Mouse (Mus musculus) urinary bladder, postnatal 4 days (tissue): ENCODE data around the gene Slmap.
"Not testable (repeated sequence)": the region's sequence is repeated elsewhere in the genome, so short reads cannot be mapped to it uniquely, and the experiment has no call there.

Experiments used
- DNase-seq, 2 experiments: peaks; one replicate each; pipeline ENCODE4 v3.0.0; 2021 to 2022; ENCODE audit warnings: low spot score in 2 of 2

Slmap gene

DNA sequence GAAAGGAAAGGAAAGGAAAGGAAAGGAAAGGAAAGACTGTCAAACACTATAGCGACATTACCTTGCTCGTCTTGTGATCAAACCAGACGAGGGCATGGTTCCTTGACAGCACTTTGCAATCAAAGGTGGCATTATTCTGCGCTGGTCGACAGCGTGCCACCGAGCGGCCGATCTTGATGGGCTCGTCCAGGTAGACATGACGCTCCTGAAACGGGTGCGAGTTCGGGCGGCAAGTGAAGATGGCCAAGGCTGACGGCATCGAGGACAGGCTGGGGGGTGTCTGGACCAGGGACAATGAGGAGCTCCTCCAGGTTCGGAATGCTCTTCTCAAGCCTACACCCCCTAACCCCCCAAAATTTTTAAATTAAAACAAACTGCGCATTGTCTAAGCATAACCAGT, 1.5 kb downstream of the Slmap start:
- DNase-seq, result no peak

DNA sequence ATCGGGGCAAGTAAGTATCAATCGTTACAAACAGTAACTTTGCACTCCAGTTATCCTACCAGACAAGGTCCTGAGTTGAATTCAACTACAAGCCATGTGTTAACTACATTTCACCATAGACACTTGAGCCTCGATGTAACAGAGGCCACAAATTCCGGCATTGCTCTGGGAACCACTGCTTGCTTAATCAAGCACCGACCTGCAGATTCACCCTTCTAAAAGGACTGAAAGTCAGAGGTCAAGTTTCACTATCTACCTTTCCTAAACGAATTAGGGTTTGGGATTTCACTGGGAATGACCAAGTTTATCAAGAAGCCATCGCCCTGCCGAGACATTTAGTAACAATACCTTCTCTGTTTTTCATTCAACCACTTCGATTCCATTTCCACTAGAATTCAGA, 2.0 kb downstream of the Slmap start:
- DNase-seq, result no peak

DNA sequence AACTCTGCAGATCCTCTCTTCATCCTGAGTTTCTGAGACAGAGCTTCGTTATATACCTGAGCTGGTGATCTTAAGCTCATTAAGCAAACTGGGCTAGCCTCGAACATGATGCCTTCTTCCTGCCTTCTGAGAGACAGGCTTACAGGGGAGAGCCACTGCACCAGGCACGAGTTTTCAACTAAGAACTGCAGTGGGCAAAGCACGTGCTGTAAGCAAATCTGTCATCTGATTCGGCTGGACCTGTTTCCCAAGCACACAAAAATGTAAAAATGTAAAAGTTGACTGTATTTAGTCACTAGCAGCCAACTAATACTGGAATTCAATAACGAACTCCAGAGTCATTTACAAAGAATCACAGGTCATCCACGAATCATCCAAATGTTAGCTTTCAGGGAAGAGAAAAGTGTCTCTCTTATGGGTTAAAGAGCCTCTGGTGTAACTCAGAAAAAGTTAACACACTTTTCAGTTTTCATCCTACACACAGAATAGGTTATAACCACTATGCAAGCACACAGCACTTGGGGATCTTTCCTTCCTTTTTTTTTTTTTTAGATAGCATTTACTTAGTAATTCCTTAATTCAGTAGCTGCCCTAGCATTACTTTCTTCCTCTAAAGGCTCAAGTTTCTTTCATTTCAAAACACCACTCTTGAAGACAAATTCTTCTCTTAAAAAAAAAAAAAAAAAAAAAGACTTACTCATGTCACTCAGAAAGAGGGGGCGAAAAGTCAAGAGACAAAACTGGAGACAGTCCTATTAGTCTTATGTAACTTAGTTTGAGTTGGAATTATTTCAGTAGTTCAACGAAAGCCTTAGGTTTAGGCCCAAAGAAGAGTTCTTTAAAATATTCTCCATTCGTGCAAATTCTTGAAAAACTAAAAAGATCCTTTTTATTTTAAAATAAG, 3.1 kb downstream of the Slmap start:
- DNase-seq, result no peak

DNA sequence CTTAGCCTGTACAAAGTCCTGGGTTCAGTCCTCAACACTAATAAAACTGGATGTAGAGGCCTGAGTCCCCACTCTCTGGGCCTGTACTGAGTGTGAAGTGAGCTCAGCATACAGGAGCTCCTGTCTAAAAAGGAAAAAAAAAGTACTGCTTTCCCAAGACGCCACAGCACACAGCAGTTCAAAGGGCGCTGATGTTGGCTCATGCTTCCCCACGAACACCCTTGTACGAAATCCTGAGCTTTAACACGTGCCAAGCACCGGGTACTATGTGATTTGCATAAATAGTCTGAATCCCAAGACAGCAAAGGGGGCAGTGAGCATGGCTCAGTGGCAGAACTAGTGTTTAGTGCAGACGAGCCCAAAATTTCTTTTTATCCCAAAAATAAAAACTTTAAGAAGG, 4.4 kb downstream of the Slmap start:
- no peak for DNase-seq

DNA sequence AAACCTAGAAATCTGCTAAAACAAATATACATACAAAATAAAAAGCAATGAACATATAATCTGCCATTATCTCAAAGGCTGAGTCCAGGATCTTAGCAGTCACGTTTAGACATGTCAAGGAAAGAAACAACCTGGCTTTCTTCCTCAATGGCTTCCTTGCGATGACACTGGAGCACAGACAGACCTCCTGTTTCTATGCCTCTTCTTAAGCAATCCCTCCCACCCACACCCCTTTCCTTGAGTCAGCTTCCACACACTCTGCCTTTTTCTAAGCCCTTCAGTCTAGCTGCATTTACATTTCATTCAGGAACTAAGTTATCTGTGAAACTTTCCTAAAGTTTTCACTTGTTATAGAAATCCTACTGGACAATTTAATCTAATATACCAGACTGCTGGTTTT, 6.4 kb downstream of the Slmap start:
- DNase-seq, result no peak

DNA sequence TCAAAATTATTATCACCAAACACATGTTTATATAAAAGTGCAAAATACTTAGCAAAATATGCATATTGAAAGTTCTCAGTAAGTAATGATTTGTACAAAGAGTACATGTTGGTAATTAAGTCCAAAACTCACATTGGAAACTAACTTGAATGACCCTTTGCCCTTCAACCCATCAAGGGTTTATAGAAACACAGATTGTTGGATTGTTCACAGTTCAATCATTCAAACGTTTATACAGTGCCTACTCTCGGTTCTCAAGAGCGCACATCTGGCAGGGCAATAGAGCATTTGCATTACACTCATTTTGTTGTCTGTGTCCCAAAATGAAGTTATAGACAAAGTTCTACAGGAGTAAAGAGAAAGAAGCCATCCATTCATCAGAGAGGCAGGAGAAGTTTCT, 8.8 kb downstream of the Slmap start:
- no peak for DNase-seq

DNA sequence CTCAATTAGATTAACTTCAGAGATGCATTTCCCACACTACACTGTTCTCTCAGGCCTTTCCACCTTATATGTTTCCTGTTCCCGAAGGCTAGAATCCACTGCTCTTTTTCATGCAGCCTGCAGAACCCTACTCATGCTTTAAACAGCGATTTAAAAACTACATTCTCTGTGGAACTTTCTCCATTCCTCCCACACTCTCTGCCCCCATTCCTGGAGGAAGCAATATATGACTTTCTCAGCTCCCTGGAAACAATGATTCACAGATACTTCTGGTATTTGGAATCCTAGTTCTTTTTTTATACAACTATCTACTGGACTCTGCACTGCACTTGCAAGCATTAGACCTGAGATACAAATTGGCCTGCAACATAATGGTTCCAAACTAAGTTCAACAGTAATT, 11.6 kb downstream of the Slmap start:
- DNase-seq, result no peak

DNA sequence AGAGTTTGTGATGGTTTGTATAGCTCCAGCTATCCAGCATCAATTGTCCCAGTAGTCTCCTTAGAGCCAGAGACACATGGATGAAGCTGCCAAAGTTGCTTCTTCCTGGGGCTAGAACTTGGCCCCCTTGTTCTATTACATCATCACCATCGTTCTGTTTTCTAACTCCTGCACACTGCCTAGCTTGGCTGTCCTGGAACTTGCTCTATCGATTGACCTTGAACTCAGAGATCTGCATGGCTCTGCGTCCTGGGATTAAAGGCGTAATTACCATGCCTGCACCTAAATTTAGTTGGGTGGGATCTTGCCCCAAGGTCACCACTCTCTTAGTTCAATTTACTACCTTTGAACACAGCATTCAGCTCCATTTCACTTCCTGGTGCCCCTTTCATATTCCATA, 14.9 kb downstream of the Slmap start:
- DNase-seq, result no peak

DNA sequence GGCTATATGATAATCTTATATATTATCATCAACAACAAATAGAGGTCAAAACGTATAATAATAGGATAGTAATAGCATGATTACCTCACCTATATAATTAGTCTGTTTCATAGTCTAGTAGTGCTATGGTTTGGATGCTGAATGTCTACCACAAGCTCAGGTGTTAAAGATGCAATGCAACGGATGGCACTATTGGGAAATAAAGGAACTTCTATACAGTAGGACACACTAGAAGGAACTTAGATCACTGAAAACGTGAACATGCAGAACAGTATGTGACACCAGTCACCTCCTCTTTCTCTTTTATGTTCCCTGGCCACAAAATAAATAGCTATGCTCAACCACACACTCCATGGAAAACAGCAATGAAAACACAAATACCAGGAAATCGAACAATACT, 16.9 kb downstream of the Slmap start:
- DNase-seq, result no peak

DNA sequence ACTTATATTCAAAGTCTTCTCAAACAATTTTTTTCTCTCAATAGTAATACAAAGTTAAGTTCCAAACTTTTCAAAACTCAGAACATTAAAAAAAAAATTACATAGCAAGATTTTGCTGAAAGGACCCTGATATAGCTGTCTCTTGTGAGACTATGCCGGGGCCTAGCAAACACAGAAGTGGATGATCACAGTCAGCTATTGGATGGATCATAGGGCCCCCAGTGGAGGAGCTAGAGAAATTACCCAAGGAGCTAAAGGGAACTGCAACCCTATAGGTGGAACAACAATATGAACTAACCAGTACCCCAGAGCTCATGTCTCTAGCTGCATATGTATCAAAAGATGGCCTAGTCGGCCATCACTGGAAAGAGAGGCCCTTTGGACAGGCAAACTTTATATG, 18.5 kb downstream of the Slmap start:
- not testable (repeated sequence) for DNase-seq

DNA sequence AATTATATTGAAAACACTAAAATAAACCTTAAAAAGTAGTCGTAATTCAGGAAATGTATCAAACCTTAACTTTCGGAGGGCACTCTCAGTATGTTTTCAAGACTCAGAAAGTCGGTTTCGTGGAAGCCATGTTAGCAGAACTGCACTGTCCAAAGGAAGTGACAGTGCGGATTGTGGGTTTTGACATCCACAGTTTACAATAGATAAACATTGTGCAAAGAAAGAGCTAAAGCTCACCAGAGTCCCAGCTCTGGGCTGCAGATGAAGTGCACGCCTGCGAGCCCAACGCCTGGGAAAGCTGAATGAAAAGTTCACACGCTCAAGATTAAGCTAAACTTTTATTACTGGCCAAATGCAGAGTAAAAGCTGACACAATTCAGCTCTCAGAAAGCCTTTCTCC, 18.9 kb downstream of the Slmap start:
- no peak for DNase-seq

DNA sequence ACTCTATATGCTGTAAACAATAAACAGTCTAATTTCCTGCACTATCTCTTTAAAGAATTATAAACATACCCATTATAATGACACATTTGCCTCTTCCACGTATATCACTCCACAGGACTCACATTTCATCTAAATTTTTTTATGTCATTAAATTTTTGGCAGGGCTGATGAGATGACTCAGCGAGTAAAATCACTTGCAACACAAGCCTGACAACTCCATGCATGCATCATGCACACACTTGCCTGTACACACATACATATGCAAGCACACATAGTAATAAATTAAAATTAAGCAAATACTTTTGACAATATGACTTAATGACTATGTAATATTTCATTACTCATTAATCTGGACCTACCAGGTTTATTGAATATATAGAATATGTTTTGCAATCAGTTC, 24.2 kb downstream of the Slmap start:
- no peak for DNase-seq

DNA sequence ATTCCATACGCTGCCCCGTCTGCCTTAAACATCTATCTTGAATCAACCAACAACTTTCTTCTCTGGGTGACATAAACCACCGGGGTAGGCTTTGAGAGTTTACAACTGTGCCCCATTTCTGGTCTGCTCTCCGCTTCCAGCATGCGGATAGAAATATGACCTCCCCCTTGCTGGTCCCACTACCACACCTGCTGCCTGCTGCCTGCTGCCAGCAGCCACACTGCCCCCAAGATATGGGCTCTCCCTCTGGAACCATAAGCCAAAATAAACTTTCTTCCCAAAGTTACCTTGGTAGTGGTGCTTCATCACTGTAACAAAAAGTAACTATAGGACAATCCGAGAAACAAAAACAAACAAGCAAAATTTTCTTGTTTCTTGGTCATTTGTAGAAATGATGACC, 26.6 kb downstream of the Slmap start:
- no peak for DNase-seq

DNA sequence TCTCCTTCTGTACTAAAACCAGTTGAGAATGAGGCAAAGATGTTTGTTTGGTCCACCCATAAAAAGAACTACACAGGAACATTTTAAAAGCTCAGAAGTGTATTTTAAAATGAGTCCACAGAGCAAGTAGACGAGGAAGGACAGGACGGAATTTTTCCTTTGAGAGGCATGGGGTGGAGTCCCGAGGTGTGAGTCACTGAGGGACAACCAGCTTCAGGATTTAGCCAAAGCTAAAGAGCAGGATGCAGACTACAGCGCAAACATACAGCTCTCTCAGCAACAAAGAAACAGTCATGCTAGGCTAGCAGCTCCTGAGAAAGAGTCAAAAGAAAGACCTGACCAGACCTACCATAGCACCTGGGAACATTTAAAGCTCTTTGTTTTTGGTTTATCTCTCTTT, 27.4 kb downstream of the Slmap start:
- DNase-seq, result no peak

DNA sequence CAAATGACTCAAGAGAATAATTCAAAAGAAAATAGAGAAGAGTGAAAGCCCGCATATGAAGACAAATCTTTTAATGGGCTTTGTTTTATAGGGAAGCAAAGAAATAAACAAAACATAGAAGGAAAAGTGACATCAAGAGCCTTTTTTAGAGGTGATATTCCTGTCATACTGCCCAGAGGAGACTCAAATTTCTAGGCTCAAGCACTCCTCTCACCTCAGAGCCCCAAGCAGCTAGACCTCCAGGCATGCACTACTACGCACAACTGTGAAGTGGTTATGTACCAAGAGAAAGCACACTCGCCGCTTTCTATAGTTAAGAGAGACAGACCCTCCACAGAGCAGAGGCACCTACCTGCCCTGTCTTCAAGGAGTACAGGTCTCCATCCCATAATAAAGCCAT, 30.2 kb downstream of the Slmap start:
- no peak for DNase-seq

DNA sequence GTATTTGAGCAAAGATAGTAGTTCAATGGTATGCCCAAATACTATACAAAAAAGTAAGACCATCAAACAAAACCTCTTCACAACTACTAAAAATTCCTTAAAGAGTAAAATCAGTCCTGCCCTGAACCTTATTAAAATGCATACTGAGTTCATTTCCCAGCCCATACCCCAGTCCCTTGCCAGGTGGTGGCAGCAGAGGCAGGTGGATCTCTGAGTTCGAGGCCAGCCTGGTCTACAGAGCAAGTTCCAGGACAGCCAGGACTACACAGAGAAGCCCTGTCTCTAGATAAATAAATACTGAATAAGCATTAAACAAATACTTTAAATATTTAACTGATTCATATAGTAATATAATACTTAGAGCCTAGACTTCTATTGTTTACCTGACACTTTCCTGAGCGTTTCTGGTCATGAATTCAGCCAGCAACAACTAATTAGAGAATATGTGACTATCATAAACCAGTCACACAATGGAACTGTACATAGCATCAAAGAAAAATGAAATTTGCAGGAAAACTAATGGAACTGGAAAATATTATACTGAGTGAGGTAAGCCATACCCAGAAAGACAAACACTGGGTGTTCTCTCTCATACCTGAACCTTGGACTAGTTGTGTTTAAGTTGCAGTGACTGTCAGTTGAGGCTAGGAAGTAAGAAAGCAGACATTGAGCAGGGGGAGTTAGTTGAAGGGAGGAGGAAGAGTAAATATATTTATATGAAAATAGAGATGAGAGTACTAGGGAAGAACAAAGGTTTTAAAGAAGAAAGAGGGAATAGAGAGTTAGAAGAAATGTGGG, 34.4 kb downstream of the Slmap start:
- no peak for DNase-seq

DNA sequence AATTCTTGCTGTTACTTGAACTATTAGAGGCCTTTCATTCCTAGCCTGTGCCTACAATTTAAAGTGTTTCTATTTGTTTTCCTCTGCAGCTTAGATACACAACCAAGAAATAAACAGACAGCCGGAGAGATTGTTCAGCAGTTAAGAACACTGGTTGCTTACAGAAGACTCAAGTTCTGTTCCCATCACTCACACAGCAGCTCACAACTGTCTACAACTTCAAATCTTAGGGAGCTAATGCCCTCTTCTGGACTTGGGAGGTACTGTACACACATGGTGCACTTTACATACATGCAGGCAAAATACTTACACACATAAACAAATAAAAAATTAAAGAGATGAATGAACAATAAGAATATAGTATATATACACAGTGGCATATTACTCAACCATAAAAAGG, 39.7 kb downstream of the Slmap start:
- no peak for DNase-seq

DNA sequence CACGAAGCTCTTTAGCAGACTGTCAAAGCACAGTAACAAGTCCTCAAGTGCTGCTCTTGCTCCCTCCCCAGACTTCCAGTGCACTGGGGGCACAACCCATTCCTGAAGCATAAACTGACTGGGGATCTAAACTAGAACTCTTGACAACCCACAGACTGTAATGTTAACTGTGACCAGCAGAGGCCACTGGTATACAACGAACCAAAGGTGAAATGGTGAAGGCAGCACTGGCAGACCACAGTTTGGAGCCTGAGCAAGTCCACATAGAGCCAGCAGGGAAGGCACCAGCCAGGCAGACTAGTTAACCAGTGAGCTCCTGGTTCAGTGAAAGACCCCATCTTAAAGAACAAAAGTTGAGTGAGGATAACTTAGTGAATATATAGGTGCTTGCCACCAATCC, 43.6 kb downstream of the Slmap start:
- DNase-seq, result peak; percentile 43 to 68

DNA sequence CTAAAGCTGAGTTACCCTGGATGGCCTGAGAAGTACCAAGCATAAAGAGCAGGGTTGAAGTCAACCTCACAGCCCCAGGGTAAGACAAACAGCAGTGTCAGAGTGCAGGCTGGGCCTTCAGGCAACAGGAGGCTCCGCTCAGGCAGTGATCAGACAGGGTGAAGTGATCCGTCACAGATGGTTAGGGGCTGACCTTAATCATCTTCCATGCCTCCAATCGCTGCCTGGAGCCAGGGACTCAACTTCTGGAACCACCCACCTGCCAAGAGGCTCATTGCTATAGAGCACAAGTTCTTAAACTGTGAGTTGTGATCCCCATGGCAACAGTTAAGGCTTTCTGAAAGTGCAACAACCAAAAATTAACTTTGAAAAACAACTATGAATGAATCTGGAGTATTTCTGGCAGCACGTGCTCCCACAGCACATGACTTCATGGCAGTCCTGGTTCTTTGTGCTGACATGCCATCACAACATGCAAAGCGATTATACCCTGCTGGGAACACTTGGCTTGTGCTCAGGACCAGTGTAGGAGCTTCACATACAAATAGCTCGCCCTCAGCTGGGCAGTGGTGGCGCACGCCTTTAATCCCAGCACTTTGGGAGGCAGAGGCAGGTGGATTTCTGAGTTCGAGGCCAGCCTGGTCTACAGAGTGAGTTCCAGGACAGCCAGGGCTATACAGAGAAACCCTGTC, 46.3 kb downstream of the Slmap start:
- no peak for DNase-seq

DNA sequence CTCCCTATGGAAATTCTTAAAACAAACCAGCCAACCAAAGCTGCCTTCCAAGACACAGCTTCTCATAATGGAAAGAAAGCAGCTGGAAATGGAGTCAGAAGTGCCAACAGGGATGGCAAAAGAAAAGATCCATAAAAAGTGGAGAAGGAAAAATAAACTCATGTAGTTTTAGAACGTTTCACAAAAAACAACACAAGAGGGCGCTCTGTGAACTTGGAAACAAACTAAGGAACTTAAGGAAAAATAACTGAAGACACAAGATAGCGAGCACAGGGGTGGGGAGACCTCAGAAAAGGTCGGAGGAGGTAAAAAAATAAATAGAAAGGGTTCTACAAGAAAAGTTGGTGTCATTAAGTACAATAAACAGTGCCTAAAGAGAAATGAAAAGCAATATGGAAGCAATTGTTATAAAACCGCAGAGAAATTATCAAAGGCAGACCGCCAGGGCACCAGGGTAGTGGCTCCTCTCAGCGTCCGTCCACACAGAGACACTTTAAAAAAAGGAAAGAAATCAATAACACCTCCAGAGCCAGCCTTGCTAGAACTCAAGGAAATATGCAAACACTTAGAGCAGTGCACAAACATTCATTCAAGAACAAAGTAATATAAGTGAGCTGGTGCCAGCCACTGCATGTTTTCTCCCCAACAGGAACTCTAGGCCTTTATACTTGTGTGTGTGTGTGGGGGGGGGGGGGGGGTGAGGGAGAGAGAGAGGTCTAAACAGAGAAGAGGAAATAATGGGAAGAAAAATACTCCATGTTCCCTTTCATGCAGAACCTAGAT, 48.1 kb downstream of the Slmap start:
- no peak for DNase-seq

DNA sequence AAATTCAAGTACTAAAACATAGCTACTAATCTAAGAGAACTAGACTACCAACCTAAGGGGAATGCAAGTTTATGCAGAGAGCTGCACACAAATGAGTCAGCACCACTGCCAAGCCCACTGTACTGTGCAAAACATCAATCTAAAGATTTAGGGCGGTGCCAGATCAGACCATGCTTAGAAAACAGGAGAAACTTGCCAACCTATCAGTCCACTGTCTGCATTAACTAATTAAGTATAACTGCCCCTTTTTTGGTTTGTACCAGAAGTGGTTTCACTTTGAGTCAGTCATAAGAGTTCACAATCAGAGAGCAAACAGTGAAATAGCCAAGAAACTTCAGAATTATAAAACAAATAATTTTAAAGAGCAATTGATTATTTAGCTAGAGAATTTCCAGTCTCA, 53.3 kb downstream of the Slmap start:
- no peak for DNase-seq

DNA sequence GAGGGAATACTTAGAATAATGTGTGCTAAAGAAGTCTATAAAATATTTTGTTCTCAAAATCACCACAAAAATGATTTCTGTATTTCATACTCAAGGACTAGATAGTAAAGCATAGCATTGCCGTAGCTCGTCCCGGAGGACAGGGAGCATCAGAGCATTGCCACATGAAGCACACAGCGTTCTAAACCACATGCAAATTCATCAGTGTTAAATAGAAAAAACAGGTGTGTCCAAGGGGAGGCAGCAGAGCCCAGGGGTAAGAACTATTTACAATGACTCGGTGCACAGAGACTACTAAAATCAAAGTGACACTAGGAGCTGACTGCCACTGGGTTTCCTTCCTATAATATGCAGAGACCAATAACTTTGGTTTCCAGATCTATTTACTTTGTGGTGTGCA, 57.0 kb downstream of the Slmap start:
- DNase-seq, result no peak
